Mouse (Mus musculus): ENCODE measurements around the gene Styxl1. TPM values are rescaled to one million over a fixed set of nuclear protein-coding genes. Genes with fewer than 3 reads are reported as not detected.

Styxl1 gene
- total RNA-seq, 1 experiment from 2014 or later: not detected

- no peak for ATAC-seq (replicated peaks in 1 of 2; ENCODE audit: insufficient read depth in 1 of 2, low FRiP score in 2 of 2, low TSS enrichment in 1 of 2, low read depth in 1 of 2, poor library complexity in 2 of 2, severe bottlenecking in 2 of 2)
Measured at GRCm38 (mm10) chr5:135733071-135733470, 45.1 kb downstream of the Styxl1 start.

DNA sequence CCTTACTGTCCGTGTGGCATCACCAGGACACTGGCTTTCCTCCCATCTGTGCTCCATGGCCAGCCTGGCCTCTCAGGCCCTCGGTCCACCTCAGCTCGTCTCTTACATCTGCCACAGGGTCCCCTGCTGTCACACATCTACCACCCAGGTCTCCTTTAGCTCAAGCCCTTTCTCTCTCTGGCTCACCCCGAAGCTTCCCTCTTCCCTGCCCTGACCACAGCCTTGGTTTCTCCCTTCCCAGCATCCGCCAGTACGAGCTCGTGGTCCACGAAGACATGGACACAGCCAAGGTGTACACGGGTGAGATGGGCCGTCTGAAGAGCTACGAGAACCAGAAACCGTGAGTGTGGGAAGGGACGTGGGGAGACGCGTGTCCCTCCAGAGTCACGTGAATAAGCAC lies 46.9 kb downstream of the Styxl1 start:
- ATAC-seq (replicated peaks in 1 of 2; ENCODE audit: insufficient read depth in 1 of 2, low FRiP score in 2 of 2, low TSS enrichment in 1 of 2, low read depth in 1 of 2, poor library complexity in 2 of 2, severe bottlenecking in 2 of 2): no peak

GRCm38 (mm10) chr5:135730916-135731315 lies 47.3 kb downstream of the Styxl1 start:
- no peak for ATAC-seq (replicated peaks in 1 of 2; ENCODE audit: insufficient read depth in 1 of 2, low FRiP score in 2 of 2, low TSS enrichment in 1 of 2, low read depth in 1 of 2, poor library complexity in 2 of 2, severe bottlenecking in 2 of 2)

DNA sequence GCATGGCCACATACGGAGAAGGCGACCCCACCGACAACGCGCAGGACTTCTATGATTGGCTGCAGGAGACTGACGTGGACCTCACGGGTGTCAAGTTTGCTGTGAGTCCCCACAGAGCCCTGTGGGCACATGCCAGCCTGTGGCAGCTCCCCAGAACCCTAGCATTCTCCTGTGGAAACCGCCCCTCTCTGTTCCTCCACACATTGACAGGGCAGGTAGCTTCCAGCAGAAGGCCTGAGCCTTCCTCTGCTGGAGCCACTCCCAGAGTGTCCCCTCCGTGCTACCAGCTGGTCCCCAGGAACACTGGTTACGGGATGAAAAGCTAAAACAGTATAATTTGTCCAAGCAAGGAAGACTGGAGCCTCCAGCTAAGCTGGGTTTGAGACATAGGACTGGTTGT lies 47.9 kb downstream of the Styxl1 start:
- ATAC-seq (replicated peaks in 1 of 2; ENCODE audit: insufficient read depth in 1 of 2, low FRiP score in 2 of 2, low TSS enrichment in 1 of 2, low read depth in 1 of 2, poor library complexity in 2 of 2, severe bottlenecking in 2 of 2): no peak

DNA sequence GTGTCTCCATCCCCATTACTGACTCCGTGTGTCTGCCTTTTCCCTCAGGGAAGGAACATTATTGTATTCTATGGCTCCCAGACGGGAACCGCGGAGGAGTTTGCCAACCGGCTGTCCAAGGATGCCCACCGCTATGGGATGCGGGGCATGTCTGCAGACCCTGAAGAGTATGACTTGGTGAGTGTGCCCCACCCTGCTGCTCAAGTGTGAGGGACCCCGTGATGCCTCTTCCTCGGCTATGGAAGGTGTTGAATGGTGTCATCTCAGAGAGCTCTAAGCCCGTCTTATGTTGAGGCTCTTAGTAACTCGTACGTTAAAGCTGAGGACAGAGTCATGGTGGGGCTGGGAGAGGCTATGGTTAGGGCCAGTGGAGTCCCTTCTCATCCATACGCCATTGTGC lies 48.8 kb downstream of the Styxl1 start:
- no peak for ATAC-seq (replicated peaks in 1 of 2; ENCODE audit: insufficient read depth in 1 of 2, low FRiP score in 2 of 2, low TSS enrichment in 1 of 2, low read depth in 1 of 2, poor library complexity in 2 of 2, severe bottlenecking in 2 of 2)

GRCm38 (mm10) chr5:135728361-135728760 lies 49.8 kb downstream of the Styxl1 start:
- no peak for ATAC-seq (replicated peaks in 1 of 2; ENCODE audit: insufficient read depth in 1 of 2, low FRiP score in 2 of 2, low TSS enrichment in 1 of 2, low read depth in 1 of 2, poor library complexity in 2 of 2, severe bottlenecking in 2 of 2)

DNA sequence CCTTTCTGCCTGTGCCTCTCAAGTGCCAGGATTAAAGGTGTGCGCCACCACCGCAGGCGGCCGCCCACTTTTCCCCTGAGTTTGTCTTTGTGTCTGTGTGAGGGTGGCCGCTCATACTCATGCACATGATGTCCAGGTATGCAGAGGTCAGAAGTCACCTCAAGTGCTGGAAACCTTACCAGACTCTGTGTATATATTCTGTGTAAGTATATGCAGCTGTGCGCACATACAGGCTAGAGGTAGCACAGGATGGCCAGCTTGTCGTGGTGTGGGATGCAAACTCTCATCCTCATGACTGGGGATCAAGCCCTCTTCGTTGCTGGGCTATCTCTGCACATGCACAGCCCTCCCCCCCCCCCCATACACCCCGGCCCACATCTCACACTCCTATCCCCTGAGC lies 50.3 kb downstream of the Styxl1 start:
- ATAC-seq (replicated peaks in 1 of 2; ENCODE audit: insufficient read depth in 1 of 2, low FRiP score in 2 of 2, low TSS enrichment in 1 of 2, low read depth in 1 of 2, poor library complexity in 2 of 2, severe bottlenecking in 2 of 2): no peak

- ATAC-seq (replicated peaks in 1 of 2; ENCODE audit: insufficient read depth in 1 of 2, low FRiP score in 2 of 2, low TSS enrichment in 1 of 2, low read depth in 1 of 2, poor library complexity in 2 of 2, severe bottlenecking in 2 of 2): no peak
Measured at GRCm38 (mm10) chr5:135726641-135727346, 51.4 kb downstream of the Styxl1 start.

- ATAC-seq (replicated peaks in 1 of 2; ENCODE audit: insufficient read depth in 1 of 2, low FRiP score in 2 of 2, low TSS enrichment in 1 of 2, low read depth in 1 of 2, poor library complexity in 2 of 2, severe bottlenecking in 2 of 2): no peak
Measured at GRCm38 (mm10) chr5:135725991-135726390, 52.2 kb downstream of the Styxl1 start.

GRCm38 (mm10) chr5:135725391-135725841 lies 52.8 kb downstream of the Styxl1 start:
- no peak for ATAC-seq (replicated peaks in 1 of 2; ENCODE audit: insufficient read depth in 1 of 2, low FRiP score in 2 of 2, low TSS enrichment in 1 of 2, low read depth in 1 of 2, poor library complexity in 2 of 2, severe bottlenecking in 2 of 2)

- ATAC-seq (replicated peaks in 1 of 2; ENCODE audit: insufficient read depth in 1 of 2, low FRiP score in 2 of 2, low TSS enrichment in 1 of 2, low read depth in 1 of 2, poor library complexity in 2 of 2, severe bottlenecking in 2 of 2): no peak
Measured at GRCm38 (mm10) chr5:135724536-135725322, 53.5 kb downstream of the Styxl1 start.

DNA sequence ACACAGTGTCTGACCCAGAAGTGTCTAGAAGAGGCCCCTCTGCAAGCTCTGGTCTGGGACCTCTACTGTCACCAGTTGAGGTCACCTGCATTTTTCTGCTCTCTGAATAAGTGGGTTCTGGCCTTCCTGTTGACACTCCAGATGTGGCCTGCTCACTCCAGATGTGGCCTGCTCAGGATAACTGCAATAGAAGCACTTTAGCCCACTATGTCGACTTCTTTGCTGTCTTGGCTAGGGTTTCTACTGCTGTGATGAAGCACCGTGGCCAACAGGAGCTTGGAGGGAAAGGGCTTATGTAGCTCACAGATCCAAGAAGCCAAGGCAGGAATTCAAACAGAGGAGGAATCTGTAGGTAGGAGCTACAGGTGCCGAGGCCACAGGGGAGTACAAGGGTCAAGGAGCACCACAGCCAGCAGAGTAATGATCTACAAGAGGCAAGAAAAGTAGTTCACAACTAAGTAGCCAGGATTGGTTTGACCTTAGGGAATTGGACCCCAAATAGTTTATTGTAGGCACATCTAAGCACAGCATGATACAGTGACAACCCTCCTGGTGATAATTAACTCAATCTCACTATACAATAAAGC lies 54.9 kb downstream of the Styxl1 start:
- no peak for ATAC-seq (replicated peaks in 1 of 2; ENCODE audit: insufficient read depth in 1 of 2, low FRiP score in 2 of 2, low TSS enrichment in 1 of 2, low read depth in 1 of 2, poor library complexity in 2 of 2, severe bottlenecking in 2 of 2)

GRCm38 (mm10) chr5:135722121-135722520 lies 56.1 kb downstream of the Styxl1 start:
- ATAC-seq (replicated peaks in 1 of 2; ENCODE audit: insufficient read depth in 1 of 2, low FRiP score in 2 of 2, low TSS enrichment in 1 of 2, low read depth in 1 of 2, poor library complexity in 2 of 2, severe bottlenecking in 2 of 2): no peak

GRCm38 (mm10) chr5:135721076-135721475 lies 57.1 kb downstream of the Styxl1 start:
- ATAC-seq (replicated peaks in 1 of 2; ENCODE audit: insufficient read depth in 1 of 2, low FRiP score in 2 of 2, low TSS enrichment in 1 of 2, low read depth in 1 of 2, poor library complexity in 2 of 2, severe bottlenecking in 2 of 2): no peak

DNA sequence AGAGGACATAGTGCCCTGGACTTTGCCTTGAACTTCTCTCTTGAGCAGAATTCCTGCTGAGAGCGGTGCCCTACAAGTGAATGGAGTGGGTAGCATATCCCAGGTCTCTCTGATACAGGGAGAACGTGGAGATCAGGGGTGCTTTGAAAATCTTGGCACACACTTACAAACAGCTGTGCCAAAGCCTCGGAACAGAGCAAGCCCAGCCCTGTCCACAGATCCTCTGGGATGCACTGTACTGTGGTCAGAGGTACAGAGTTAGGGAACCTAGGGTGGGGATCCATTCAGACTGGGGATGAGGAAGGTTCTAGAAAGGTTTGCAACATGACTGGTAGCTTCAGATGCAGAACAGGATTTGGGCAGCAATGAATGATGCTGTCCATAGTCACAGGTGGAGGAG lies 58.1 kb downstream of the Styxl1 start:
- ATAC-seq (replicated peaks in 1 of 2; ENCODE audit: insufficient read depth in 1 of 2, low FRiP score in 2 of 2, low TSS enrichment in 1 of 2, low read depth in 1 of 2, poor library complexity in 2 of 2, severe bottlenecking in 2 of 2): no peak

DNA sequence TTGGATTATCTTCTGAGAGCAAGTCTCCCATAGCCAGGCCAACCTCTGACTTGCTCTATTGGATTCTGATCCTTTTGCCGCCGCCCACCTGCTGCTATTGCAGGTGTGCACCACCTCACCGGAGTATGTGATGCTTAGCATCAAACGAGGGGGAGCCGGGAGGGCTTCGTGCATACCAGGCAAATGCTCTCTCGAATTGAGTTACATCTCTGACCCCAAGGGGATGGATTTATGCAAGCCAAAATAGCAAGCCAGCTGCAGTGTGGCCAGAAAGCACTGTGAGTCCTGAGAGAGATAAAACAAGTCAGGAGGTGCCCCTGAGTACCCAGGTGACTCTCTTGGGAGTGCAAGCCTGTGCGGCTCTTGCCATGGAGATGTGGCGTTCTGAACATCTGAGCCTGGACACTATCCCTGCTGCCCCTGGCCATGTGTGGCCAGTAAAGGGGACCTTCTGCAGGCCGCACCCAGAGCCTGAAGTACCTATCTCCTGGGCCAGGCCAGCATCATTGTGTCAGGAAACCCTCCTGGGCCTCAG lies 58.5 kb downstream of the Styxl1 start:
- no peak for ATAC-seq (replicated peaks in 1 of 2; ENCODE audit: insufficient read depth in 1 of 2, low FRiP score in 2 of 2, low TSS enrichment in 1 of 2, low read depth in 1 of 2, poor library complexity in 2 of 2, severe bottlenecking in 2 of 2)

- ATAC-seq (replicated peaks in 1 of 2; ENCODE audit: insufficient read depth in 1 of 2, low FRiP score in 2 of 2, low TSS enrichment in 1 of 2, low read depth in 1 of 2, poor library complexity in 2 of 2, severe bottlenecking in 2 of 2): no peak
Measured at GRCm38 (mm10) chr5:135715624-135716023, 62.6 kb downstream of the Styxl1 start.

All from hematopoietic stem cell, adult 5-6 weeks (primary cell).